In the genomic region with DNA sequence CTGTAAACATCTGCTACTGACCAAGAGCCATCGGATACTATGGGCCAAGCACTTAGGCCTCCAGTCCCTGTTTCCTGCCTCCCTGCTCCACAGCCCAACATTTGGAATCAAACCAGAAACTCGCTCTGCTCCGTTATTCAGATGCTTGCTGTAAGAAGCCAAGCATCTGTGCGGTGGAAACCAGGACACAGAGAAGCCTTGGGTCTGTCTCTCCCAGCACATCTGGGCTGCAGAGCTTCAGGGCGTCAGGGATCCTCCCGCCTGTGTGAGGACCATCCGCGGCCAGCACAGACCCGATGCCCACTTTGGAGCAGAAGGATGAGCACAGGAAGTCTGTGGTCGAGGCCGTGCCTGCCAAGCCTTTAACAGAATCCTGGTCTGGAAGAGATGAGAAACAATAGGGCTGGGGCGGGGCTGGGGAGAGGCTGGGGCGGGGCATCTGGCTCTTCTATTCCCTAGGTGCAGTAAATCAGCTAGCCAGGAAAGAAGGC, we compare ENCODE assay signal across 8 mouse cellular contexts. TPM values are rescaled to one million over a fixed set of nuclear protein-coding genes. Genes with fewer than 3 reads are reported as not detected.
DNase-seq lines count a peak whose midpoint lies in the region; ATAC-seq and TF ChIP-seq lines count a peak whose summit lies in the region.

No protein-coding gene starts in this region.

- WGBS in kidney, adult 2 months, result 20% methylated on average over 13 of the region's 13 CpGs
- WGBS in heart, embryonic 15.5 days, result 22% methylated on average over 13 of the region's 13 CpGs
- WGBS in limb, embryonic 13.5 days, result 19% methylated on average over 13 of the region's 13 CpGs

- no peak for TF ChIP-seq CTCF in kidney, adult 2 months (conservative IDR thresholded peaks at IDR 0.05; ENCODE audit: insufficient read depth, insufficient read length, low read depth, low read length)

- H3K9ac ChIP-seq in heart, embryonic 15.5 days, result no peak overlapping the region
- H3K9ac ChIP-seq in limb, embryonic 13.5 days, result 0 out of 2 replicates have a peak overlapping the region, but pooled peaks have one; percentile 19

- H3K27ac ChIP-seq in kidney, adult 2 months (ENCODE audit: insufficient read depth, low read depth, low read length), result no peak overlapping the region
- H3K27ac ChIP-seq in heart, embryonic 15.5 days, result peak overlapping the region; percentile 70
- peak overlapping the region; percentile 80 for H3K27ac ChIP-seq in limb, embryonic 13.5 days

- H3K9me3 ChIP-seq in heart, embryonic 15.5 days (replicated peaks), result no peaks in the 10 kb centered on the region
- no peaks in the 10 kb centered on the region for H3K9me3 ChIP-seq in limb, embryonic 13.5 days

- no peak overlapping the region for H3K4me3 ChIP-seq in kidney, adult 2 months (ENCODE audit: insufficient read depth, low read depth, low read length)
- no peak overlapping the region for H3K4me3 ChIP-seq in heart, embryonic 15.5 days
- H3K4me3 ChIP-seq in limb, embryonic 13.5 days, result peak overlapping the region; percentile 7; the same call in 1 of the 2 replicates

- H3K4me2 ChIP-seq in heart, embryonic 15.5 days, result no peak overlapping the region
- H3K4me2 ChIP-seq in limb, embryonic 13.5 days (replicated peaks), result peak overlapping the region; percentile 27; the same call in 1 of the 2 replicates

- DNase-seq in kidney, adult 2 months, result peak; percentile 34
- DNase-seq in kidney, adult 11 months, result no peak
- no peak for DNase-seq in spleen, postnatal 10 days (ENCODE audit: low spot score in 2 of 2)
- no peak for DNase-seq in cerebellum, postnatal 36 days
- DNase-seq in left cerebral cortex, adult 9 months (ENCODE audit: low spot score in 2 of 2), result no peak

- no peak for TF ChIP-seq POLR2A in kidney, adult 2 months (IDR thresholded peaks at IDR 0.05; ENCODE audit: low read depth, low read length)

- H3K27me3 ChIP-seq in kidney, adult 2 months (replicated peaks; ENCODE audit: control insufficient read depth, insufficient read depth, low read length), result no peaks in the 10 kb centered on the region
- H3K27me3 ChIP-seq in heart, embryonic 15.5 days, result peaks cover 14% of the 10 kb centered on the region; the same call in 1 of the 2 replicates
- H3K27me3 ChIP-seq in limb, embryonic 13.5 days, result no peaks in the 10 kb centered on the region; the same call in 1 of the 2 replicates

- ATAC-seq in common myeloid progenitor, adult 5-6 weeks (replicated peaks; ENCODE audit: low read depth, poor library complexity, severe bottlenecking), result 0 out of 2 replicates have a peak, but pooled peaks have one; percentile 25
- ATAC-seq in heart, embryonic 15.5 days (replicated peaks; ENCODE audit: insufficient number of reproducible peaks, insufficient read depth, low FRiP score, low read depth), result 0 out of 2 replicates have a peak, but pooled peaks have one; percentile 9
- no peak; the same call in 1 of the 2 replicates for ATAC-seq in limb, embryonic 13.5 days (ENCODE audit: low FRiP score, low read depth)

- H3K36me3 ChIP-seq in kidney, adult 2 months (ENCODE audit: control insufficient read depth, insufficient read depth, low read length), result no peaks in the 10 kb centered on the region
- H3K36me3 ChIP-seq in heart, embryonic 15.5 days, result no peaks in the 10 kb centered on the region
- H3K36me3 ChIP-seq in limb, embryonic 13.5 days, result no peaks in the 10 kb centered on the region

- H3K4me1 ChIP-seq in kidney, adult 2 months (ENCODE audit: control insufficient read depth, insufficient read depth, low read length), result no peaks in the 10 kb centered on the region
- H3K4me1 ChIP-seq in heart, embryonic 15.5 days (replicated peaks), result peaks cover 21% of the 10 kb centered on the region
- H3K4me1 ChIP-seq in limb, embryonic 13.5 days, result peaks cover 40% of the 10 kb centered on the region

RNA-seq across cellular contexts. Expression of a gene that starts 42.2 kb away (rescaled TPM):
- 18.2 and 19.4 TPM in 2 replicates for polyA plus RNA-seq in kidney, adult 2 months (2012; rRNA removed)
- total RNA-seq in common myeloid progenitor, adult 5-6 weeks (2017), result 0.27 TPM in 1 of 2 replicates, not detected in the other
- 4.4 and 5.0 TPM in 2 replicates for polyA plus RNA-seq in heart, embryonic 15.5 days (2015; fragmentation: Nextera tagmentation; extraction: Ambion mirVana)
- polyA plus RNA-seq in limb, embryonic 13.5 days (2015; fragmentation: Nextera tagmentation; extraction: Ambion mirVana), result 3.6 and 3.7 TPM in 2 replicates
